Mouse (Mus musculus): Measurements from ENCODE around the gene Pip5kl1. TPM values are rescaled to one million over a fixed set of nuclear protein-coding genes. Genes with fewer than 3 reads are reported as not detected.
A peak's percentile ranks its signal among the peaks of the same experiment; 100 is the strongest.

Gene Pip5kl1
- polyA plus RNA-seq, 1 experiment from 2014 or later = 11.8 TPM

- H3K27me3 ChIP-seq (replicated peaks) = no peaks in the 10 kb centered on the region
These were observed 34.3 kb downstream of the Pip5kl1 start for GRCm38 (mm10) chr2:32608778-32609435.

GRCm38 (mm10) chr2:32610610-32611229 is 36.1 kb downstream of the Pip5kl1 start:
- peak overlapping the region; percentile 29 for H3K4me3 ChIP-seq
- H3K9ac ChIP-seq = no peak overlapping the region
- no peak for ATAC-seq (replicated peaks)

More at GRCm38 (mm10) chr2:32608778-32609435, 34.3 kb downstream of the Pip5kl1 start:
- Histone ChIP-seq H3K4me2 (peak overlapping the region; percentile 90), H3K4me1 (peaks cover 27% of the 10 kb centered on the region), H3K9me3 (no peaks in the 10 kb centered on the region), H3K27ac (no peak overlapping the region), H3K4me3 (peak overlapping the region; percentile 71; the same call in 1 of the 2 replicates), H3K36me3 (replicated peaks) (no peaks in the 10 kb centered on the region), H3K9ac (no peak overlapping the region)
- WGBS = 47% methylated on average over 18 of the region's 18 CpGs
- no peak for ATAC-seq (replicated peaks)

GRCm38 (mm10) chr2:32612274-32612673 is 37.7 kb downstream of the Pip5kl1 start:
- Histone ChIP-seq H3K4me1 (peaks cover 20% of the 10 kb centered on the region), H3K9ac (no peak overlapping the region), H3K27ac (no peak overlapping the region), H3K4me3 (no peak overlapping the region), H3K4me2 (no peak overlapping the region), H3K27me3 (replicated peaks) (no peaks in the 10 kb centered on the region), H3K36me3 (replicated peaks) (0 out of 2 replicates have a peak, but pooled peaks cover 4% of the 10 kb centered on the region), H3K9me3 (no peaks in the 10 kb centered on the region)
- WGBS = 69% methylated on average over 26 of the region's 26 CpGs
- ATAC-seq (replicated peaks) = no peak

More at GRCm38 (mm10) chr2:32610610-32611229, 36.1 kb downstream of the Pip5kl1 start:
- H3K36me3 ChIP-seq (replicated peaks) = 0 out of 2 replicates have a peak, but pooled peaks cover 4% of the 10 kb centered on the region
- 17% methylated on average over 23 of the region's 23 CpGs for WGBS
- H3K4me1 ChIP-seq = peaks cover 27% of the 10 kb centered on the region
- no peaks in the 10 kb centered on the region for H3K27me3 ChIP-seq (replicated peaks)
- peak overlapping the region; percentile 44 for H3K4me2 ChIP-seq
- no peak overlapping the region for H3K27ac ChIP-seq
- no peaks in the 10 kb centered on the region for H3K9me3 ChIP-seq

- no peaks in the 10 kb centered on the region for H3K27me3 ChIP-seq (replicated peaks)
These were observed 42.5 kb downstream of the Pip5kl1 start for GRCm38 (mm10) chr2:32617109-32617508.

GRCm38 (mm10) chr2:32617601-32618000 is 43.0 kb downstream of the Pip5kl1 start:
- Histone ChIP-seq H3K4me1 (peaks cover 16% of the 10 kb centered on the region), H3K27me3 (replicated peaks) (no peaks in the 10 kb centered on the region), H3K27ac (no peak overlapping the region), H3K4me3 (no peak overlapping the region), H3K9ac (no peak overlapping the region), H3K9me3 (no peaks in the 10 kb centered on the region), H3K4me2 (no peak overlapping the region), H3K36me3 (replicated peaks) (0 out of 2 replicates have a peak, but pooled peaks cover 4% of the 10 kb centered on the region)
- 95% methylated on average over 4 of the region's 4 CpGs for WGBS
- no peak for ATAC-seq (replicated peaks)

More at GRCm38 (mm10) chr2:32617109-32617508, 42.5 kb downstream of the Pip5kl1 start:
- no peak overlapping the region for H3K27ac ChIP-seq
- H3K9ac ChIP-seq = no peak overlapping the region
- H3K36me3 ChIP-seq (replicated peaks) = 0 out of 2 replicates have a peak, but pooled peaks cover 4% of the 10 kb centered on the region
- no peak for ATAC-seq (replicated peaks)
- no peak overlapping the region for H3K4me3 ChIP-seq
- WGBS = 94% methylated on average over 1 of the region's 1 CpGs
- peaks cover 16% of the 10 kb centered on the region for H3K4me1 ChIP-seq
- H3K4me2 ChIP-seq = no peak overlapping the region
- no peaks in the 10 kb centered on the region for H3K9me3 ChIP-seq

GRCm38 (mm10) chr2:32618051-32618450 is 43.5 kb downstream of the Pip5kl1 start:
- H3K27me3 ChIP-seq (replicated peaks) = no peaks in the 10 kb centered on the region
- no peak for ATAC-seq (replicated peaks)
- no peak overlapping the region for H3K27ac ChIP-seq
- no peak overlapping the region for H3K4me3 ChIP-seq
- WGBS = 44% methylated on average over 9 of the region's 9 CpGs
- H3K4me1 ChIP-seq = peaks cover 16% of the 10 kb centered on the region
- H3K9me3 ChIP-seq = no peaks in the 10 kb centered on the region
- H3K36me3 ChIP-seq (replicated peaks) = 0 out of 2 replicates have a peak, but pooled peaks cover 4% of the 10 kb centered on the region
- no peak overlapping the region for H3K4me2 ChIP-seq
- H3K9ac ChIP-seq = no peak overlapping the region

GRCm38 (mm10) chr2:32620682-32621516 is 46.3 kb downstream of the Pip5kl1 start:
- no peak overlapping the region for H3K9ac ChIP-seq
- H3K27ac ChIP-seq = peak overlapping the region; percentile 21; the same call in 1 of the 2 replicates
- no peaks in the 10 kb centered on the region for H3K27me3 ChIP-seq (replicated peaks)
- WGBS = 44% methylated on average over 4 of the region's 4 CpGs
- ATAC-seq (replicated peaks) = no peak
- H3K4me1 ChIP-seq = peaks cover 30% of the 10 kb centered on the region
- H3K4me2 ChIP-seq = no peak overlapping the region
- H3K36me3 ChIP-seq (replicated peaks) = no peaks in the 10 kb centered on the region
- H3K4me3 ChIP-seq = no peak overlapping the region
- H3K9me3 ChIP-seq = no peaks in the 10 kb centered on the region

GRCm38 (mm10) chr2:32621517-32621859 is 46.9 kb downstream of the Pip5kl1 start, which contains the start of gene Ak1:
TSS of gene Ak1 (plus strand) at chr2:32621758.
- ATAC-seq (replicated peaks) = no peak
- Histone ChIP-seq H3K4me1 (peaks cover 36% of the 10 kb centered on the region), H3K27me3 (replicated peaks) (no peaks in the 10 kb centered on the region), H3K9ac (no peak within 1 kb of the TSS), H3K4me3 (no peak within 1 kb of the TSS), H3K4me2 (no peak within 1 kb of the TSS), H3K36me3 (replicated peaks) (no peaks in the 10 kb centered on the region), H3K27ac (peak within 1 kb of the TSS; percentile 21; the same call in 1 of the 2 replicates), H3K9me3 (no peaks in the 10 kb centered on the region)
- WGBS = 39% methylated on average over 7 of the region's 7 CpGs

- Histone ChIP-seq H3K27ac (no peak overlapping the region), H3K4me1 (peaks cover 58% of the 10 kb centered on the region), H3K4me3 (no peak overlapping the region), H3K9ac (no peak overlapping the region), H3K4me2 (no peak overlapping the region), H3K36me3 (replicated peaks) (no peaks in the 10 kb centered on the region), H3K9me3 (no peaks in the 10 kb centered on the region), H3K27me3 (replicated peaks) (no peaks in the 10 kb centered on the region)
- no peak for ATAC-seq (replicated peaks)
- WGBS = 77% methylated on average over 5 of the region's 5 CpGs
These were observed 49.6 kb downstream of the Pip5kl1 start for GRCm38 (mm10) chr2:32624111-32624748.

GRCm38 (mm10) chr2:32625212-32625872 is 50.7 kb downstream of the Pip5kl1 start:
- Histone ChIP-seq H3K4me2 (peak overlapping the region; percentile 57), H3K4me3 (peak overlapping the region; percentile 35), H3K9me3 (no peaks in the 10 kb centered on the region), H3K27me3 (replicated peaks) (no peaks in the 10 kb centered on the region), H3K27ac (peak overlapping the region; percentile 83), H3K9ac (peak overlapping the region; percentile 43), H3K4me1 (peaks cover 65% of the 10 kb centered on the region), H3K36me3 (replicated peaks) (no peaks in the 10 kb centered on the region)
- WGBS = under 1% methylated on average over 13 of the region's 13 CpGs
- peak; percentile 75 for ATAC-seq (replicated peaks)

All from midbrain, embryonic 15.5 days (tissue).